Comparison of ENCODE assay signal across 8 mouse cellular contexts in the genomic region with DNA sequence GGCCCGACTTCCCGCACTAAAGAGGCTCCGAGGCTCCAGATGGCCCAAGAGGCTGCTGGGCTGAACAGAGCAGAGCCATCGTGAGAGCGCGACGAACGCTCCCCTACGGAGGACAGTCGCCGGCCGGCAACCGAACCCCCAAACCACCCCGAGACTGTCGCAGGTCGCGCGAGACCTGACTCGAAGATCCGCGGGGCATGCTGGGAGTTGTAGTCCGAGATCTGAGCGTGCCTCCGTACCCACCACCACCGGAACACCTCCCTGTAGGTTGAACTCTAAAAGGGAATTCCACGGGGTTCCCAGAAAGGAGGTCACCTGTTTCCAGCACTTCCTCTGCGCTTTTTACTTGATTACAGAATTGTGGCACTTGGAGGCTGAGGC. TPM values are rescaled to one million over a fixed set of nuclear protein-coding genes. Genes with fewer than 3 reads are reported as not detected.
DNase-seq lines count a peak whose midpoint lies in the region; ATAC-seq lines count a peak whose summit lies in the region.

A gene (minus strand): TSS at position 235 of the 381 bp plus-strand sequence.

- H3K27me3 ChIP-seq in hindbrain, embryonic 11.5 days (ENCODE audit: control insufficient read depth, insufficient read depth, low read length): no peaks in the 10 kb centered on the region

- peak within 1 kb of the TSS; percentile 99 for H3K9ac ChIP-seq in hindbrain, embryonic 11.5 days (ENCODE audit: low read depth, low read length)

- H3K9me3 ChIP-seq in hindbrain, embryonic 11.5 days (ENCODE audit: control insufficient read depth, low read length): no peaks in the 10 kb centered on the region

- H3K4me3 ChIP-seq in hindbrain, embryonic 11.5 days (ENCODE audit: low read depth, low read length): peak within 1 kb of the TSS; percentile 99

- no peaks in the 10 kb centered on the region for H3K36me3 ChIP-seq in hindbrain, embryonic 11.5 days (ENCODE audit: control insufficient read depth, insufficient read depth, low read length)

- WGBS in hindbrain, embryonic 11.5 days: 0% methylated on average over 24 of the region's 27 CpGs

- H3K4me2 ChIP-seq in hindbrain, embryonic 11.5 days (replicated peaks; ENCODE audit: low read depth, low read length): peak within 1 kb of the TSS; percentile 51

- DNase-seq in MN1 (ENCODE audit: low spot score): peak; percentile 95
- peak; percentile 93 for DNase-seq in cerebellum, adult 9-10 months
- DNase-seq in frontal cortex, adult 2 months (ENCODE audit: extremely low spot score in 1 of 2, low spot score in 1 of 2): peak; percentile 92 to 96
- peak; percentile 99 for DNase-seq in hindbrain, embryonic 11.5 days (ENCODE audit: low spot score)
- peak; percentile 95 to 96 for DNase-seq in layer of hippocampus, postnatal 10 days (ENCODE audit: low spot score in 2 of 2)
- DNase-seq in lung, postnatal 10 days: peak; percentile 97
- DNase-seq in ovary, postnatal 36 days (ENCODE audit: low spot score): peak; percentile 91
- peak; percentile 97 for DNase-seq in thymus, postnatal 25 days

- peak; percentile 91 for ATAC-seq in hindbrain, embryonic 11.5 days (ENCODE audit: low FRiP score)

- no peaks in the 10 kb centered on the region for H3K4me1 ChIP-seq in hindbrain, embryonic 11.5 days (replicated peaks; ENCODE audit: control insufficient read depth, insufficient read depth, low read length)

- peak within 1 kb of the TSS; percentile 74 for H3K27ac ChIP-seq in hindbrain, embryonic 11.5 days (ENCODE audit: low read depth, low read length)

RNA-seq across cellular contexts. Expression of the gene that starts here (rescaled TPM):
- 165 and 175 TPM in 2 replicates for polyA plus RNA-seq in frontal cortex, adult 2 months (2012; rRNA removed)
- 262 and 268 TPM in 2 replicates for polyA plus RNA-seq in hindbrain, embryonic 11.5 days (2014; fragmentation: Nextera tagmentation; extraction: Ambion mirVana)
- 100 to 1,000 TPM; 165 to 183 TPM for total RNA-seq in layer of hippocampus, postnatal 10 days (2021)

Comparison
In these comparisons a context has a peak if more than half of its experiments do, and no peak if none do; other contexts are left out.
1. Peak in every context shown above with its lines: DNase-seq, ATAC-seq, H3K4me3 ChIP-seq and H3K27ac ChIP-seq.